Mouse (Mus musculus) erythroblast, embryonic 14.5 days (primary cell): ENCODE measurements around the gene Ptcra. TPM values are rescaled to one million over a fixed set of nuclear protein-coding genes. Genes with fewer than 3 reads are reported as not detected.
A peak's percentile ranks its signal among the peaks of the same experiment; 100 is the strongest.

ENCODE experiments used
- H3K27me3 ChIP-seq: 2 replicates; pipeline ENCODE4 v1.6.1; 2012; ENCODE audit warnings: inconsistent platforms; ENCODE audit not compliant: control insufficient read depth
- H3K36me3 ChIP-seq: 2 replicates; pipeline ENCODE4 v1.6.1; 2012; ENCODE audit warnings: mild to moderate bottlenecking, inconsistent platforms; ENCODE audit not compliant: control insufficient read depth
- H3K4me1 ChIP-seq: 2 replicates; pipeline ENCODE4 v1.6.1; 2012; ENCODE audit warnings: inconsistent platforms; ENCODE audit not compliant: control insufficient read depth
- H3K4me3 ChIP-seq: replicated peaks from 2 replicates; pipeline ENCODE3; 2012; ENCODE audit warnings: moderate library complexity, mild to moderate bottlenecking, inconsistent platforms
- H3K9me3 ChIP-seq: 2 replicates; pipeline ENCODE4 v1.6.1; 2012; ENCODE audit warnings: low read length, inconsistent platforms, mixed read lengths; ENCODE audit not compliant: control insufficient read depth
- GATA1 ChIP-seq: IDR thresholded peaks from 2 replicates; pipeline ENCODE4 v1.6.1; 2012; ENCODE audit warnings: low read length, inconsistent platforms, mixed read lengths
- TAL1 ChIP-seq: IDR thresholded peaks from 3 replicates; pipeline ENCODE4 v1.6.1; 2012; ENCODE audit warnings: low read length, inconsistent platforms, mixed read lengths
- polyA plus RNA-seq: library from polyadenylated mRNA; stranded (reverse); fragments of >175 nt; gene quantifications from 2 replicates; pipeline ENCODE4 v1.2.3, GENCODE M21; 2012

The Ptcra gene
- polyA plus RNA-seq, 1 experiment: not detected

DNA sequence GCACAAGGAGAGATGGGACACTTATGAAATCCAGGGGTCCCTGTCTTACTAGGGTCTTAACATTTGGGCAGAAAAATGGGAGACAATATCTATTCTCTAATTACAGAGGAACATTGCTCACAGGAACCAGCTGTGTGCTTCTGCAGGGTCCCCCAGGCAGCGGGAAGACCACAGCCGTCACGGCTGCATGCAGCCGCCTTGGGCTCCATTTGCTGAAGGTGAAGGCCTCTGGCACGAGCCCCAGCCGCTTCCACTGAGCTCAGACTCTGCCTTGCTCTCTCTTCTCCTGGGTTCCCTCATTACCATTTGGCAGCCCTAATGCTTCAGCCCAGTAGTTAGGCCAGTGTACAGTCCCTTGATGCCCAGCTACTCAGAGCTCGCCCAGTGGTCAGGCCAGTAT, 42.4 kb downstream of the Ptcra start:
- H3K36me3 ChIP-seq: peaks cover 58% of the 10 kb centered on the region
- peaks cover 3% of the 10 kb centered on the region; the same call in 1 of the 2 replicates for H3K4me1 ChIP-seq
- H3K9me3 ChIP-seq: no peaks in the 10 kb centered on the region
- H3K27me3 ChIP-seq: no peaks in the 10 kb centered on the region
- TF ChIP-seq TAL1 (no peak), GATA1 (no peak)
- no peak overlapping the region for H3K4me3 ChIP-seq

- TF ChIP-seq GATA1: no peak
- TF ChIP-seq TAL1: no peak
- Histone ChIP-seq H3K4me3 (no peak overlapping the region), H3K4me1 (peaks cover 34% of the 10 kb centered on the region), H3K9me3 (no peaks in the 10 kb centered on the region), H3K27me3 (no peaks in the 10 kb centered on the region), H3K36me3 (peaks cover 37% of the 10 kb centered on the region)
These were observed 48.6 kb downstream of the Ptcra start for GRCm38 (mm10) chr17:46714756-46715481.

DNA sequence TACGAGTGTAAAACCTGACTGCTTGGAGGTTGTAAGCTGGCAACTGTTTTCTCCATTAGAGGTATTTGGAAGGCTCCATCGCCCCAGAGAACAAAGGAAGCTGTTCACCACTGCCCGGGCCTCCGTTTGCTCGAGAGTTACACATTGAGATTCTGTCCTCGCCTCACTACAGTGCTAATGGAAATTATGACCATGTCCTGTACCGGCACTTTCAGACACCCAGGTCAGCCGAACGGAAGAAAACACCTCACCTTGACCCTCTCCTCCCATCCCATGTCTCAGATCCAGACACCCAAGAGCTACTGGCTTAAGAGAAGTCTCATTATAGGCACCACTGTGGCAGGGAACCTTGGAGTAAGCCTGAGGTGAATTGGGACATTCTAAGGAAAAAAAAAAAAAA, 49.7 kb downstream of the Ptcra start:
- TF ChIP-seq TAL1 (no peak), GATA1 (no peak)

GRCm38 (mm10) chr17:46712442-46712841, 51.1 kb downstream of the Ptcra start:
- Histone ChIP-seq H3K27me3 (no peaks in the 10 kb centered on the region), H3K4me1 (peaks cover 34% of the 10 kb centered on the region), H3K9me3 (peaks cover 2% of the 10 kb centered on the region; the same call in 1 of the 2 replicates), H3K4me3 (peak overlapping the region; percentile 99), H3K36me3 (peaks cover 36% of the 10 kb centered on the region)
- TF ChIP-seq GATA1 (no peak), TAL1 (no peak)

More for the DNA sequence above, 49.7 kb downstream of the Ptcra start:
- Histone ChIP-seq H3K4me1 (peaks cover 34% of the 10 kb centered on the region), H3K9me3 (peaks cover 2% of the 10 kb centered on the region; the same call in 1 of the 2 replicates), H3K27me3 (no peaks in the 10 kb centered on the region), H3K4me3 (no peak overlapping the region), H3K36me3 (peaks cover 37% of the 10 kb centered on the region)

GRCm38 (mm10) chr17:46711612-46712271, 51.8 kb downstream of the Ptcra start:
- H3K4me1 ChIP-seq: peaks cover 34% of the 10 kb centered on the region
- H3K4me3 ChIP-seq: peak overlapping the region; percentile 99
- no peak for TF ChIP-seq TAL1
- TF ChIP-seq GATA1: no peak
- peaks cover 2% of the 10 kb centered on the region; the same call in 1 of the 2 replicates for H3K27me3 ChIP-seq
- H3K9me3 ChIP-seq: peaks cover 2% of the 10 kb centered on the region; the same call in 1 of the 2 replicates
- H3K36me3 ChIP-seq: peaks cover 32% of the 10 kb centered on the region

DNA sequence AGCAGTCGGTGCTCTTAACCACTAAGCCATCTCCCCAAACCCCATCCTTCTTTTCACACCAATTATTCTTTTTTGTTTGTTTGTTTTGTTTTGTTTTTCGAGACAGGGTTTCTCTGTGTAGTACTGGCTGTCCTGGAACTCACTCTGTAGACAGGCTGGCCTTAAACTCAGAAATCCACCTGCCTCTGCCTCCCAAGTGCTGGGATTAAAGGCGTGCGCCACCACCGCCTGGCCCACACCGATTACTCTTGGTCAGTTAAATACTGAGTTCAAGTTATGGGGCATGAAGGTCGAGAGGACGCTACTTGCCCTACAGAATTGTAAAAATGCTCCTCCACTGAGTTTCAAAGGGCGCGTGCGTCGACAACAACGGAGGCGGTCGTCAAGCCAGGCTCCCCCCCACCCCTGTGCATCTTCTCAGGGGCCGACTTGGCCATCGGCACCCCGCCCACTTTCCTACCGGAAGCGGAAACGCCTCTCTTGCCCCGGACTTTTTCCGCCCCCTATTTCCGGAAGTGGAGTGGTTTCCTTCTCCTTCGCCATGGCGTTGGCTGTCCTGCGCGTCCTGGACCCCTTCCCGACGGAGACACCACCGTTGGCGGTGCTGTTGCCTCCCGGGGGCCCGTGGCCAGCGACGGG, 52.4 kb downstream of the Ptcra start, which contains the start of gene Pex6:
TSS of gene Pex6 (plus strand) at position 505 of the 639 bp plus-strand sequence.
- H3K27me3 ChIP-seq: peaks cover 4% of the 10 kb centered on the region; the same call in 1 of the 2 replicates
- peaks cover 38% of the 10 kb centered on the region for H3K4me1 ChIP-seq
- H3K36me3 ChIP-seq: peaks cover 27% of the 10 kb centered on the region
- H3K9me3 ChIP-seq: peaks cover 2% of the 10 kb centered on the region; the same call in 1 of the 2 replicates
- no peak for TF ChIP-seq TAL1
- no peak for TF ChIP-seq GATA1
- peak within 1 kb of the TSS; percentile 99 for H3K4me3 ChIP-seq

DNA sequence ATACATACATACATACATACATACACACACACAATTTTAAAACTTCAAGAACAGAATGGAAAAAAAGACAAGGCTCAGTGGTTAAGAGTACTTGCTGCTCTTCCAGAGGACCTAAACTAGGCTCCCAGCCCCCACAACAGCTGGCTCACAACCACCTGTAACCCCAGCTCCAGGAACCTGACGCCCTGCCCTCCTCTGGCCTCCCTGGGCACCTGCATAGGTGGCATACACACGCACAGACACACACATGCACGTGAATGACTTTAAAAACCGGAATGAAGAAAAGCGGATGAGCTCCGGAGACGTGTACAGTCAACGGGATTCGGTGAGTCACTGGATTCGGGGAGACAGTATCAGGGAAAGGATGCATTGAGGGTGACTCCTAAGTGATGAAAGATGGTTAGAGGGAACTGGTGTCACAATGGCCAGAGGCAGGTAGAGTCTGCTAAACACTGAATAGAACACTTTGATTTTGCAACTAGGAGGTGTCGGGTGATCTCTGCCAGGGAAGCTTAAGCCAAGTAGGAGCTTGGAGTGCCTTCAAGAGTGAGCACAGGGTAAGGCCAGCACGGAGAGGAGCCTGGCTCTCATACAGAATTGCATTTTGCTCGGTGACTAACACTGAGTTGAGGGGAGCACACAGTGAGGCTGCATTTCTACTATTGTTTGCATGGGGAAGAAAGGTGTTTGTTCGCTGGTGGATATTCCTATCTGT, 57.0 kb downstream of the Ptcra start:
- TF ChIP-seq TAL1 (no peak), GATA1 (no peak)
- peaks cover 3% of the 10 kb centered on the region for H3K36me3 ChIP-seq
- H3K4me1 ChIP-seq: peaks cover 56% of the 10 kb centered on the region
- peaks cover 2% of the 10 kb centered on the region; the same call in 1 of the 2 replicates for H3K9me3 ChIP-seq
- H3K4me3 ChIP-seq: no peak overlapping the region
- peaks cover 4% of the 10 kb centered on the region; the same call in 1 of the 2 replicates for H3K27me3 ChIP-seq

Other genes with a start within 250 kb of the Ptcra start
- 0.01 and 0.09 TPM in 2 replicates for gene Cul9, start 217.3 kb downstream of the Ptcra start, polyA plus RNA-seq
- 5.1 and 6.1 TPM in 2 replicates for gene Srf, start 207.5 kb downstream of the Ptcra start, polyA plus RNA-seq
- 0.03 and 0.04 TPM in 2 replicates for gene Ptk7, start 134.2 kb downstream of the Ptcra start, polyA plus RNA-seq
- 2.0 TPM in 2 replicates for gene Klc4, start 117.7 kb downstream of the Ptcra start, polyA plus RNA-seq
- 34.1 and 35.9 TPM in 2 replicates for gene Mrpl2, start 117.5 kb downstream of the Ptcra start, polyA plus RNA-seq
- gene Cul7, start 113.4 kb downstream of the Ptcra start, polyA plus RNA-seq: 1.3 and 2.3 TPM in 2 replicates
- gene Rrp36, start 89.4 kb downstream of the Ptcra start, polyA plus RNA-seq: 2.0 and 2.6 TPM in 2 replicates
- 13.0 and 13.9 TPM in 2 replicates for gene Mea1, start 84.9 kb downstream of the Ptcra start, polyA plus RNA-seq
- gene Klhdc3, start 82.8 kb downstream of the Ptcra start, polyA plus RNA-seq: 21.0 and 23.8 TPM in 2 replicates
- gene Ppp2r5d, start 58.6 kb downstream of the Ptcra start, polyA plus RNA-seq: 7.4 and 7.5 TPM in 2 replicates
- 1.5 and 1.7 TPM in 2 replicates for gene Pex6, start 52.2 kb downstream of the Ptcra start, polyA plus RNA-seq
- gene Gnmt, start 34.5 kb downstream of the Ptcra start, polyA plus RNA-seq: 0.05 TPM in 1 of 2 replicates, not detected in the other
- 3.0 and 3.2 TPM in 2 replicates for gene Cnpy3, start 11.5 kb downstream of the Ptcra start, polyA plus RNA-seq
- gene 2310039H08Rik, start 8.9 kb upstream of the Ptcra start, polyA plus RNA-seq: 6.8 and 7.8 TPM in 2 replicates
- 0.31 and 0.42 TPM in 2 replicates for gene Rpl7l1, start 19.0 kb upstream of the Ptcra start, polyA plus RNA-seq
- 0.30 and 0.33 TPM in 2 replicates for gene Bicral, start 94.8 kb upstream of the Ptcra start, polyA plus RNA-seq
- 2.2 and 2.3 TPM in 2 replicates for gene Tbcc, start 127.0 kb upstream of the Ptcra start, polyA plus RNA-seq
- not detected in 2 replicates for gene Prph2, start 146.7 kb upstream of the Ptcra start, polyA plus RNA-seq
- gene Ubr2, start 246.8 kb upstream of the Ptcra start, polyA plus RNA-seq: 0.59 and 0.64 TPM in 2 replicates